Mouse (Mus musculus): ENCODE data around the gene Gpat3.

The Gpat3 gene

GRCm38 (mm10) chr5:100845485-100845847, at the start of gene Gpat3:
Gene Gpat3, plus strand, starts transcription at chr5:100845713.
- DNase-seq (ENCODE audit: low spot score in 2 of 2): peak in 1 of 2 experiments; percentile 42

DNA sequence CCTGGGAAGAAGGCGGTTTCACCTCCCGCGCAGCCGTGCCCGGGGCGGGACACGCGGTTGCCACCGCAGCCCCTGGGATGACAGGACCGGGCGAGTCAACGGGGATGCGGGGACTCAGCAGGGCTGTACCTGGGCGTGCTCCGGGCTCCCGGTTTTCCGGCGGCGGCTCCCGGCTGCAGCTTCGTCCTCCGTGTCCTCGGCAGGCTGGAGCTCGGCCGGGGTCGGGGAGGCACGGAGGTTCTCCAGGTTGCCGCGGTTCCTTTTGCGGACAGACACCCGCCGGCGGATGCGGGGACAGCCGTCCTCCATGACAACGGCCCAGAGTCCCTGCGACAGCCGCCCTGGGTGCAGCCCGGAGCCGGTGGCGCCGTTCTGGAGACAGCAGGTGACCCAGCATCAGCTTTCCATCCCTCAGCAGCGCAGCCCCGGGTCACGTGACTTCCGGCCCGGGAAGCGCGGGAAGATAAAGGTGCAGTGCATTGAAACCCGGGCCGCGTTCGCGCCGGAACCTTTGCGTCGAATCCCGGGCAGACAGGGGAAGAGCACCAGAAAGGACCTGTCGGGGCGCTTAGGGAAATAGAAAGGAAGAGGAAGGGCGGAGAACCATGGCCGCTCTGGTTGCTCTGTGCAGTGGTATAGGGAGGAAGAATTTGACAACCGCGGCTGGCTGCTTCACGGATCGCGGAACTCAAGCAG, 47.2 kb upstream of the Gpat3 start, which contains the start of the genes Helq and Mrps18c:
Helq (minus strand) TSS at position 434 of the 696 bp plus-strand sequence.
Mrps18c (plus strand) TSS at position 463 of the 696 bp plus-strand sequence.
- peak; percentile 85 to 93 for DNase-seq (ENCODE audit: low spot score in 2 of 2)

GRCm38 (mm10) chr5:100818341-100818740, 27.2 kb upstream of the Gpat3 start:
- DNase-seq (ENCODE audit: low spot score in 2 of 2): no peak

DNA sequence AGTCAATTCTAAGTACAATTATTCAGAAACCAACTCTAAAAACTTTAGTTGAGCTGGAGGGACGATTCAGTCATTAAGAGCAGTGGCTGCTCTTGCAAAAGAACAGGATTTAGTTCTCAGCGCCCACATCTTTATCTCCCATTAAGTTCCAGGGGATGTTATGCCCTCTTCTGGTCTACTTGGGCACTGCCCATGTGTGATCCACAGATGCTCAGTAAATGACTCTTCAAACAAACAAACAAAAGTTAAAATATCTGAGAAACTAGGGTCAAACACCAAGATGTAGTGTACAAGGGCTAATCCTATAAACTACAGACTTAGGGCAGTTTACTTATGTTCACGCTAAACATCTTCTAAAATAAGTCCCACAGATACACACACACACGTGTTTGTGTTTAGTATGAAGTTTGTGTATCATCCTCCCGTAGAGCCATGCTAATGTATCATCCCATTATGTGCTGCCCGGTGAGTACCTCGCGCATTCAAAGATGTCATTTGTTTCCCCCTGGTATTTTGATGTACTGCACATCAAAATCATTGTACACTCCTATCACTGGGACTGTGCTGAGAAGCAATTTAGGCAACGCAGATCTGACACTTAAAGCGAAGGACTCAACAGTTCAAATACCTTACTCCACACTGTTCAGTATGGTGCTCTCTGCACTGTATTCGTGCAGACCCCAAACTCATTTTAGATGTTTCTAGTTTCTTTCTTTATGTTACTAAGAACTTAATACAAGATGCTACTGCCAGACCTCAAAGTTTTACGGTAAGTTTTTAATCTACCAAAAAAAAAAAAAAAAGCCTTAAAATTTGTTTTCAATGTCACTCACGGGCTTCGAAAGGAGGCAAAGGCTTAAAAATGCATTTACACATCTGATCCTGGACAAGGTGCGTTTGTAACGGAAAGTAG, 25.7 kb upstream of the Gpat3 start:
- peak; percentile 12 to 45 for DNase-seq (ENCODE audit: low spot score in 2 of 2)

DNA sequence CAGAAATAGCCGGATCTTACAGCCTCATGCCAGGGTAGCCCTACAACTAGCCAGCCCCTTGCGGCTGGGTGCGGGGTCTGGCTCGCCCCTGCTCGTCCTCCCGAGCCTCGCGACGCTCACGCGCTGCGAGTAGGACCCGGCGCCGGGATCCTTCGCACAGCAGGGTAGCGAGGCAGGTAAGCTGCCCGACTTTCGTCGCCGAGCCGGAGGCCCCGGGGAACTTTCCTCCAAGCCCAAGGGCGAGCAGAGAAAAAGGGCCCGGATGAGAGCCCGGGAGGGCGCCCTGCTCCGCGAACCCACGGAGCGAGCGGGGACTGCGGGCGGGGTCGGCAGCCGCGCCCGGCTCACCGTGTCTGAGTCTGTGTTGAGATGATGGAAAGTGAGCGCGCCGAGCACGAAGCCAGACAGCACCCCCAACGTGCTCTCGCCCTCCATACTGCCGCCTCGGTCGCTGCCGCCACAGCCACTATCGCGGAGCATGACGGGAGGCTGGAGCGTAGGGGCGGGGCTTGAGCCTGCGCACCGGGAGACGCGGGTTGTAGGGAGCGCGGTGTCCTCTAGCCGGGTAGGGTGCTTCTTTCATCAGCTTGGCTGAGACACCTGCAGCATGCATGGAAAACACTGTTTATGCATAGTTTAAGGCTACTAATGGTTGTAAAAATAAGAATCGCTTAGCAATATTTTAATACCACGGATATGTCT, 24.9 kb upstream of the Gpat3 start, which contains the start of gene Abraxas1:
Abraxas1 (minus strand) TSS at position 483 of the 702 bp plus-strand sequence.
- peak; percentile 86 to 93 for DNase-seq (ENCODE audit: low spot score in 2 of 2)

- DNase-seq (ENCODE audit: low spot score in 2 of 2): no peak
Measured at GRCm38 (mm10) chr5:100821375-100821774, 24.1 kb upstream of the Gpat3 start.

DNA sequence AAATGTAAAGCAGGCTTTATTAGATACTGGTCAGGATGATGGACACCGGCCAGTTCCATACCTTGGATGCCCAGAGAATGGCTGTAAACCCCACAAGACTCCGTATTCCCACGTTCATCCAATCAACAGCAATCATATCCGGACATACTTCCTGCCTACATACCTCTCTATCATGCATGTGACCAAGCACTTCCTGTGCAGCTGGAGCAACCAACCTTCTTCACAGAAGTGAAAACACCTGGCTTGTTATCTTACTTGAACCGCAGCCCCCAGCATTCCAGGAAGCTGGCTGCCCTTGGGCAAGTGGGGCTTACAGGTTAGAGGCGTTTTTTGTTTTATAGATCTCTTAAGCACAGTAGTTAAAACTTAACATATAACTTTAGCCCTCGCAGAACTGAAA, 22.7 kb upstream of the Gpat3 start:
- DNase-seq (ENCODE audit: low spot score in 2 of 2): no peak

GRCm38 (mm10) chr5:100825975-100826374, 19.5 kb upstream of the Gpat3 start:
- no peak for DNase-seq (ENCODE audit: low spot score in 2 of 2)

DNA sequence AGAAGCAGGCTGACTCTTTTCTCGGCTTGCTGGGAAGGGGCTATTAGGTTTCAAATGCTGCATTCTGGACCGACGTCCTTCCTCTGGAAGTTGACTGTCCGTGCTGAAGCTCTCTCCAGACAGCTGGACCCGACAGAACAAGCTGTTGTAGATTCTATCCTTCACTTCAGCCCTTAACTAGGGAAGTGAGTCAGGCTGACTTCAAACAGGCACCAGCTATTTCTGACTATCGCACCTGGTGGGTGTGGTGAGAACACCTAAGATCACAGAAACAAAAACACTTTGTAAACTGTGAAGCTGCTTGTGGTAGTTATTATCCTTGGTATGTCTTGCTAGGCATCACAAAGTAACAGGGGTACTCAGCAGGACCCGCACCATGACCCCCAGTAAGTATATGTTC, 19.0 kb upstream of the Gpat3 start:
- DNase-seq (ENCODE audit: low spot score in 2 of 2): no peak

- no peak for DNase-seq (ENCODE audit: low spot score in 2 of 2)
Measured at GRCm38 (mm10) chr5:100828701-100829100, 16.8 kb upstream of the Gpat3 start.

GRCm38 (mm10) chr5:100832680-100833079, 12.8 kb upstream of the Gpat3 start:
- no peak for DNase-seq (ENCODE audit: low spot score in 2 of 2)

DNA sequence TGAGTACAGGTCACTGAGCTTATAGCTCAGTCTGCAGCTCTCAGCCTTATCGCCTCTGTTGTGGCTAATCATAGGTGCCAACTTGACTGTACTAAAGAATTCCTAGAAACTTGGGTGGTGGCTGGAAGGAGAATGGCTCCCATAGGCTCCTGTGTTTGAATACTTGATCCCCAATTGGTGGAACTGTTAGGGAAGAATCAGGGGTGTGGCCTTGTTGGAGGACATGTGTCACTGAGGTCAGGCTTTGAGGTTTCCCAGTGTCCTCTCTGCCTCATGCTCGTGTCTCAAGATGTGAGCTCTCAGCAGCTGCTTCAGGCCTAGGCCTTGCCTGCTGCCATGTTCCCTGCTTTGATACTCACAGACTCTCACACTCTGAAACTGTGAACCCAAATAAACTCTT, 11.7 kb upstream of the Gpat3 start:
- no peak for DNase-seq (ENCODE audit: low spot score in 2 of 2)

DNA sequence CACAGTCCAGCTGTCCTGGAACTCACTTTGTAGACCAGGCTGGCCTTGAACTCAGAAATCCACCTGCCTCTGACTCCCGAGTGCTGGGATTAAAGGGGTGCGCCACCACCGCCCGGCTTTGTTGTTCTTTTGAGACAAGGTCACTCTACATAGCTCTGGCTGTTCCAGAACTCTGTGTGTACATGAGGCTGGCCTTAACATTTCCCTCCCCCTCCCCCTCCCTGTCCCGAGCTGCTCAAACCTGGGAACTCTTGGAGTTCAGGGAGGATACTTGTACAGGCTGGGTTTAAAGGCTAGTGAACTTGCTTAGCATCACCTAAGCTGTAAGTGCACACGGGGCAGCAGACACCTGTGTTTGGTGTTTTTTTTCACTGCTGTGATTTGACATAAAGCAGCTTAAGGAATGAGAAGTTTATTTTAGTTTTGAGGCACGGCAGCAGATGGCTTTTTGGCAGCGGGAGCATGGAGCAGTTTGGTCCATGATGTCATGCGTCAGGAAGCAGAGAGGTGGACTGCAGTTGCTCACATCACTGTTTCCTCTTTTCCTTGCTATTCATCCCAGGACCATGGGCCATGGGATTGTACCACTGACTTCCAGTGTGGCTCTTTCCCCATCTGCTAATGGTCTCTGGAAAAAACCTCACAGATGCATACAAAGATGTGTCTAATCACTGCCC, 9.5 kb upstream of the Gpat3 start:
- DNase-seq (ENCODE audit: low spot score in 2 of 2): no peak

DNA sequence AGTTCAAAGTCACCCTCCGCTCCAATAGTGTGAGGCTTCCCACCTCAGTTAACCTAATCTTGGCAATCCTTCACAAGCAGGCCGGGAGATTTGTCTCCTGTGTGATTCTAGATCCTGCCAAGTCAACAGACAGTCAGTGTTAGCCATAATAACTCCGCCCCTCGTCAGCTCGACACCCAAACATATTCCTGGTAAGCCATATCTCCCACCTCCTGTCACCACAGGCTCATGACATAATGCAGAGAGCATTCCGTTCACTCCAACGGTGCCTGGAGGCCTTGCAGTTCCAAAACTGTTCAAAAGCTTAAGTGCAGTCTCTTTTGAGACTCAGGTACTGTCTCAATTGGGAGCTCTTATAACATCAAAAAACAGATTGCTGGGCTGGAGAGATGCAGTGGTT, 7.6 kb upstream of the Gpat3 start:
- DNase-seq (ENCODE audit: low spot score in 2 of 2): no peak

GRCm38 (mm10) chr5:100844485-100844884, 1.0 kb upstream of the Gpat3 start:
- DNase-seq (ENCODE audit: low spot score in 2 of 2): no peak

DNA sequence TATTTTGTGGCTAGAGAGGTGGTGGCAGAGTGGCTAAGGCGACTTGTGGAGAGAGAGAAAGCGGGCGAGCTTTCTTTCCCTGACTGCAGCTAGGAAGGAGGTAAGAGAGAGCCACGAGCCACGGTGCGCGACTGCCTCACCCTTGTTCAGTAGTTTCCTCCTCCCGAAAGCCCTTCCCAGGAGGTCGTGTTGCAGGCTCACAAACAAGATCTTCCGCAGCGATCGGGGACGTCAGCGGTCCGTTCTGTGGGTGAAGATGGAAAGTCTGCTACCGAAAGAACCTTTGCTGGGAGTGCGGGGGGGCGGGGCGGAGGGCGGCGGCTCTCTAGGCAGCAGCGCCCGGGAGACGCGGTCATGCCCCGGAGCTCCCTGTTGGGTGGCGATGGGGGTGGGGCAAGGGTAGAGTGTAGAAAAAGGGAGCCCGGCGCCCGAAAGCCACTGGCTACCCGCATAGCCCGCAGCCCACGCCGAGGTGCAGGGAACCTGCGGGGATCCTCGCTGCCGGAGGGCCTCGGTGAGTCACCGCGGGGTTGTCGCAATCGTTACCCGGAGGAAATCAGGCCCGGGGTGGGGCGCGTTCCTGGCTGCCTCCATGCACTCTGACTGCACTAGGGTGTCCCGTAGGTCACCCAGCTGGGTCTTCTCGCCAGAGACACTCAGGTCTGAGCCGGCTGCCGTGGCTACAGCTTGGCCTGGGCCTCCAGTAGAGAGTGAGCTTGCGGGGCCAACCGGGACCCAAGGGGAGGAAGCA, 510 bp downstream of the Gpat3 start:
- peak; percentile 47 to 70 for DNase-seq (ENCODE audit: low spot score in 2 of 2)

GRCm38 (mm10) chr5:100846599-100846920, 1.0 kb downstream of the Gpat3 start:
- DNase-seq (ENCODE audit: low spot score in 2 of 2): no peak

- no peak for DNase-seq (ENCODE audit: low spot score in 2 of 2)
Measured at GRCm38 (mm10) chr5:100847143-100847542, 1.6 kb downstream of the Gpat3 start.

DNA sequence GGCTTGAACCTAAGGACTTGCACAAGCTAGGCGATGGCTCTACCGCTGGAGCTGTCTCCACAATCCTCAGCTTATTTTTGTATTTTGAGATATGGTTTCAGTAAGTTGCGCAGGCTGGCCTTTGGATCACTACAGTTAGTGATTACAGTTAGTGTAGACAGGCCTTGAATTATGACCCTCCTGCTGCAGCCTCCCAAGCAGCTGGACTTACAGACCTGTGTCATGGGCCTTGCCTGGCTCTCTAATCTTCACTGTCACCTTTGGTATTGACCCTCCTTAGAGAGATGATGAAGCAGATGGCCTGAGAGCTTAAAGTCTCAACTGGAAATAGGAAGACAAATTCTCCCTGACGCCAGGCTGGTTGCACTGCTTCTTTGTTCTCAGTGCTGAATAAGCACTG, 8.4 kb downstream of the Gpat3 start:
- no peak for DNase-seq (ENCODE audit: low spot score in 2 of 2)

DNA sequence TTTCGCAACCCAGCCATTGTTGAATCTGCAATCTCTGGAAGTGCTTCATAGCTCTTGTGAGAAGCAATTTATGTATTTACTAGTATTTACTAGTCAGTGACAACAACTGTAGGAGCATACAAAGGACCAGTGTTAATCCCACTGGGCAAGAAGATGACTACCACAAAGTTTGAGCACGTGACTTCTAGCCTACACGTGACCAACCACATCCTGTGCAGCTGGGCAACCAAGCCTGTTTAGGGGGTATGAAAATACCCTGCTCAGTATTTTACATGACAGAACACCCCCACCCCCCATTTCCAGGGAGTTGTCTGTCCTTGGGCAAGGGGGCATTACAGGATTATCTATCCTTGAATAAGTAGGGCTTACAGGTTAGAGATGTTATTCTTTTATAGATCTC, 11.0 kb downstream of the Gpat3 start:
- DNase-seq (ENCODE audit: low spot score in 2 of 2): peak in 1 of 2 experiments; percentile 59
